Mouse (Mus musculus): ENCODE data around the gene Fip1l1.

DNA sequence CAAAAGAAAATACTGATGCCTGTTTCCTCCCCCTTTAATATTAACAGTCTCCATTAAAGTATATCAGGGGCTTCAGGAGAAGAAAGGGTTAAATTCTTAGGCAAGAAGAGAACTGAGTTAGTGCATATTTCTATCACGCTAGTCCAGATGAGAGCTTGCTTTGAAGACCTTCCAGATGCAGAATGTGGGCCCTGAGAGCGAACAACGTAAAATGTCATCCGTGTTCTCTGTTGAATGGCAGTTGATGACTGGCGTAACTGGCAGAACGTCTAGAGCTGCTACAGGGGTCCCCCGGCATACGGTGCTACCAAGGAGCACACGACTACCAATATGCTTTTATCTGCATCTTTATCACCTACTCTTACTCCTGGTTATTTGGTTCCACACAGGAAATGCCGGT is 67.1 kb downstream of the Fip1l1 start:
- TF ChIP-seq CTCF (IDR thresholded peaks at IDR 0.05; ENCODE audit: control insufficient read depth, insufficient read depth, insufficient replicate concordance, low read depth, low read length) (no peak), POLR2A (IDR thresholded peaks at IDR 0.05; ENCODE audit: control insufficient read depth, low read depth, low read length) (no peak)
